Mouse (Mus musculus) liver, embryonic 11.5 days (tissue): ENCODE data around the gene Agap1. TPM values are rescaled to one million over a fixed set of nuclear protein-coding genes. Genes with fewer than 3 reads are reported as not detected.

ENCODE experiments used
- ATAC-seq: fragments of 200-750 bp; cut with Nextera tagmentation; replicated peaks from 2 replicates; pipeline ENCODE4 v1.8.0; 2017; ENCODE audit warnings: moderate number of reproducible peaks, mild to moderate bottlenecking, moderate TSS enrichment, moderate library complexity; ENCODE audit not compliant: low FRiP score
- DNase-seq: peaks from one replicate; pipeline ENCODE4 v3.0.0-alpha.2; 2017; ENCODE audit warnings: low spot score
- H3K27ac ChIP-seq: fragments of 300-500 bp; sonication (generic); 2 replicates; pipeline ENCODE4 v1.5.1; 2014; ENCODE audit warnings: mild to moderate bottlenecking, low read depth, low read length, control low read depth
- H3K27me3 ChIP-seq: fragments of 300-500 bp; sonication (generic); replicated peaks from 2 replicates; pipeline ENCODE4 v1.6.1; 2014; ENCODE audit warnings: low read length, mixed read lengths; ENCODE audit not compliant: control insufficient read depth, insufficient read depth
- H3K36me3 ChIP-seq: fragments of 300-500 bp; sonication (generic); 2 replicates; pipeline ENCODE4 v1.6.1; 2014; ENCODE audit warnings: mild to moderate bottlenecking, low read length, moderate library complexity, mixed read lengths; ENCODE audit not compliant: control insufficient read depth, insufficient read depth
- H3K4me1 ChIP-seq: fragments of 300-500 bp; sonication (generic); replicated peaks from 2 replicates; pipeline ENCODE4 v1.6.1; 2014; ENCODE audit warnings: low read length, mixed read lengths; ENCODE audit not compliant: control insufficient read depth, insufficient read depth
- H3K4me2 ChIP-seq: fragments of 300-500 bp; sonication (generic); 2 replicates; pipeline ENCODE4 v1.6.1; 2014; ENCODE audit warnings: mild to moderate bottlenecking, control low read depth, moderate library complexity
- H3K4me3 ChIP-seq: fragments of 300-500 bp; sonication (generic); 2 replicates; pipeline ENCODE4 v1.5.1; 2014; ENCODE audit warnings: low read depth, low read length, control low read depth
- H3K9ac ChIP-seq: fragments of 300-500 bp; sonication (generic); 2 replicates; pipeline ENCODE4 v1.6.1; 2014; ENCODE audit warnings: low read depth, low read length, control low read depth
- H3K9me3 ChIP-seq: fragments of 300-500 bp; sonication (generic); 2 replicates; pipeline ENCODE4 v1.6.1; 2016; ENCODE audit warnings: low read length, inconsistent platforms, mixed read lengths; ENCODE audit not compliant: control insufficient read depth
- WGBS: fragments of 180-500 bp; shearing (Covaris S2); extraction: QIAGEN DNeasy Blood & Tissue Kit; methylation state at CpG from one replicate; pipeline ENCODE4 v1.1.7; 2014; 5-methylcytosine and 5-hydroxymethylcytosine counted together
- polyA plus RNA-seq: library from polyadenylated mRNA; unstranded; fragments of >200 nt; fragmentation: Nextera tagmentation; extraction: Ambion mirVana; gene quantifications from 2 replicates; pipeline ENCODE4 v1.2.1, GENCODE M21; 2014

Gene Agap1
- polyA plus RNA-seq, 1 experiment from 2014 or later = 4.6 TPM

GRCm38 (mm10) chr1:89919206-89919605 is 464.6 kb downstream of the Agap1 start:
- peaks cover 59% of the 10 kb centered on the region for H3K27me3 ChIP-seq
- whole genome bisulfite sequencing = 86% methylated on average over 6 of the region's 6 CpGs
- DNase-seq = no peak

DNA sequence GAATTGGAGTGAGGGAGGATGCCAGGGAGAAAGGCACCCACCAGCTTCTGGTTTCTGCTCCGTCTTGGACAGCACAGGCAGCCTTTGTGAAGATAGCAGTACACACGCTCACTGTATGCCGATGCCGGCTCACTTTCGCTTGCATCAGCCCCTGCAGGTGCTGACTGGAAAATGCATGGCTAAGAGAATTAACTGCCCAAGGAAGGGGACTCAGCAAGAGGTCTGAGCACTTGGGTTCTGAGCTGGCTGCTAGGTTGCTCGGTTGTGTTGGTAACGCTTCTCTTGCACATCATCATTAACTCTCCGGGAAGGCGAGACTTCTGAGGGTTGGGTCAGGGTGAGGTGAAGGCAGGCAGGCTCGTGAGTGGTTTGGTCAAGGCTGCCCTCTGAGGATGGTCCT is 467.2 kb downstream of the Agap1 start:
- WGBS = 4% methylated on average over 10 of the region's 10 CpGs
- H3K4me2 ChIP-seq = peak overlapping the region; percentile 25; the same call in 1 of the 2 replicates

More at GRCm38 (mm10) chr1:89919206-89919605, 464.6 kb downstream of the Agap1 start:
- H3K9me3 ChIP-seq = no peaks in the 10 kb centered on the region
- no peak overlapping the region for H3K4me2 ChIP-seq
- H3K36me3 ChIP-seq = no peaks in the 10 kb centered on the region
- H3K4me1 ChIP-seq = no peaks in the 10 kb centered on the region; the same call in 1 of the 2 replicates
- no peak overlapping the region for H3K4me3 ChIP-seq
- H3K27ac ChIP-seq = no peak overlapping the region
- H3K9ac ChIP-seq = no peak overlapping the region
- no peak for ATAC-seq

DNA sequence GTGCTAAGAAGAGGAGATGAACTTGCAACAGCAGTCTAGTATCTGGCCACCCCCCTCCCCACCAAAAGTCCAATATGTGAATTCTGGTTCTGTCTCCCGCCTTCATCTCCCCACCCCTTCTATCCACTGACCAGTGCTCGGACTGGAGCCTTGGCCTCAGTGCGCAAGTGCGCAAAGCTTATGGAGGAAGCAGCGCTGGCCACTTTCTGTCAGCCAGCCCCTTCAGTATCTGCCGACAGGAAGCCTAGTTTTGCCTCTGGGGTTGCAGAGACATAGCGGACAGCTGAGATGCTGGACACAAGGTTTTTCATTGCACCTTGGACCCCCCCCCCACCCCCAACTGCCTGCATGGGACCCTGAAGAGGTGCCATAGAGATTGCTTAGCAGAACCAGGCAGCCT is 467.7 kb downstream of the Agap1 start:
- peak overlapping the region; percentile 57 for H3K4me2 ChIP-seq
- H3K27ac ChIP-seq = no peak overlapping the region
- ATAC-seq = no peak
- H3K9ac ChIP-seq = no peak overlapping the region
- no peak for DNase-seq
- under 1% methylated on average over 7 of the region's 7 CpGs for WGBS
- H3K4me1 ChIP-seq = peaks cover 3% of the 10 kb centered on the region; the same call in 1 of the 2 replicates
- no peaks in the 10 kb centered on the region for H3K9me3 ChIP-seq
- peaks cover 90% of the 10 kb centered on the region for H3K27me3 ChIP-seq
- H3K4me3 ChIP-seq = peak overlapping the region; percentile 29
- H3K36me3 ChIP-seq = no peaks in the 10 kb centered on the region

More for the DNA sequence above, 467.2 kb downstream of the Agap1 start:
- Histone ChIP-seq H3K9me3 (no peaks in the 10 kb centered on the region), H3K4me3 (no peak overlapping the region; the same call in 1 of the 2 replicates), H3K27ac (no peak overlapping the region), H3K9ac (no peak overlapping the region), H3K27me3 (peaks cover 85% of the 10 kb centered on the region), H3K4me1 (no peaks in the 10 kb centered on the region; the same call in 1 of the 2 replicates), H3K36me3 (no peaks in the 10 kb centered on the region)
- DNase-seq (no peak), ATAC-seq (no peak)

DNA sequence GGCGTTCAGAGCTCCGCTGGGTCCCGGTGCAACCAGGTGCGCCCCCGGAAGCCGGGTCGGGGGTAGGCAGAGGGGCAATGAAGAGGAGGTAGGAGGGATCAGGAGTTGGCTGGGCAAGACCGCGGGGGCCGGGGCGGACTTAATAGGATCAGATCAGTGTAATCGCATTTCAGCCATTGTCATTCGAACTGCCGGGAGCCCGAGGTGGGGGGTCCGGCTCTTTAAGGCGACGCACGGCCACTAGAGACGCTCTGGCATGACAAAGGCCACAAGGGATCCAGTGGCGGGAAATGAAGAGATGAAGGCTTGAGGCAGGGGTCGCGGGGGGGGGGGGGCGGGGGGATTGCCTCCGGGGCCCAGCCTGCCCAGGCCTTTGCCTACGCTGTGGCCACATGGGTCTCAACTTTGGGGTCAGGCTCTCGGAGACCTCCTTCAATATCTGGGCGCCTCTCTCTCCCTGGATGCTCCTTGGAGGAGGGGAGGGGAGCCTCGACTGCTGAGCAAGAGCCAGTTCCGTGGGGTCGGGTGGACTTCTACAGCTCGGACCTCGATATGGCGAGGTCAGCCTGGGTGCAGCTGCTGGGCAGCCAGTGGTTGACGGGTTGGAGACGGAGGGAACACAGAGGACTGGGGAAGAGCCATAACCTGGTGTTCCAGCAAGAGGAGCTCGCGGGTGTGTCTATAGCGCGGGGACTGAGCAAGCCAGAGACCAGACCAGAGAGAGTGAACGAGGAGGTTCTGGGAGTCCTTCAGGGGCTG is 468.5 kb downstream of the Agap1 start:
- Histone ChIP-seq H3K36me3 (no peaks in the 10 kb centered on the region), H3K9me3 (no peaks in the 10 kb centered on the region), H3K9ac (no peak overlapping the region), H3K27ac (no peak overlapping the region), H3K4me3 (peak overlapping the region; percentile 29), H3K4me1 (peaks cover 4% of the 10 kb centered on the region; the same call in 1 of the 2 replicates), H3K4me2 (peak overlapping the region; percentile 57), H3K27me3 (peaks cover 95% of the 10 kb centered on the region)
- no peak for DNase-seq
- 2% methylated on average over 37 of the region's 41 CpGs for WGBS
- no peak for ATAC-seq

GRCm38 (mm10) chr1:89923642-89924020 is 469.0 kb downstream of the Agap1 start:
- H3K27me3 ChIP-seq = peaks cover 96% of the 10 kb centered on the region
- H3K9ac ChIP-seq = no peak overlapping the region
- peaks cover 4% of the 10 kb centered on the region; the same call in 1 of the 2 replicates for H3K4me1 ChIP-seq
- WGBS = 14% methylated on average over 14 of the region's 14 CpGs
- DNase-seq (no peak), ATAC-seq (no peak)
- no peak overlapping the region for H3K4me3 ChIP-seq
- no peaks in the 10 kb centered on the region for H3K9me3 ChIP-seq
- H3K36me3 ChIP-seq = no peaks in the 10 kb centered on the region
- H3K4me2 ChIP-seq = peak overlapping the region; percentile 16; the same call in 1 of the 2 replicates
- no peak overlapping the region for H3K27ac ChIP-seq

- DNase-seq (no peak), ATAC-seq (no peak)
- H3K9me3 ChIP-seq = no peaks in the 10 kb centered on the region
- H3K4me3 ChIP-seq = no peak overlapping the region
- peaks cover 5% of the 10 kb centered on the region for H3K4me1 ChIP-seq
- H3K36me3 ChIP-seq = no peaks in the 10 kb centered on the region
- H3K27ac ChIP-seq = no peak overlapping the region
- 49% methylated on average over 12 of the region's 12 CpGs for WGBS
- H3K4me2 ChIP-seq = no peak overlapping the region
- H3K9ac ChIP-seq = no peak overlapping the region
- peaks cover 100% of the 10 kb centered on the region for H3K27me3 ChIP-seq
Measured at GRCm38 (mm10) chr1:89925501-89926190, 471.0 kb downstream of the Agap1 start.

DNA sequence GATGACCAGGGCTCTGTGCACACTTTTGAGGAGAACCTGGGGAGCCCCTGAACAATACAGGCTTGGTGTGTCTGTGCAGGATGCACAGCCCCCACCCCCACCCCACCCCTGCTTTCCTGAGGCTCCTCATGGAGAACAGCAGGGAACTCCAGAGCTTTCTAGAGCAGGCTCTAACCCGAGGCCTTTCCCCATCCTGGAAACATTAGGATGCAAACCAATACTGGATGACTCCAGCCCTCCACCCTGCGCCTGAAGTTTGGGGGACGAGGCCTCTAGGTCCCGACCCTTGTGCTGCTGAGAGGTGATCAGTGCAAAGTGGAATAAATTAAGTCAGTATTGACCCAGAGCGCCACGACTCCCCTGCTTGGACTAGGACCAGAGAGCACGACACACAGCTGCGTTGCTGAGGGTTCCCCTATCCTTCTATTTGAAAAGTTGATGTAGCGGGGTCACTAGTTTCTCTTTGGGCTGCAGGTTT is 472.0 kb downstream of the Agap1 start:
- peaks cover 12% of the 10 kb centered on the region for H3K4me1 ChIP-seq

GRCm38 (mm10) chr1:89927061-89927661 is 472.6 kb downstream of the Agap1 start:
- H3K36me3 ChIP-seq = no peaks in the 10 kb centered on the region
- peaks cover 100% of the 10 kb centered on the region for H3K27me3 ChIP-seq
- no peak overlapping the region for H3K9ac ChIP-seq
- 1% methylated on average over 36 of the region's 36 CpGs for WGBS
- H3K4me3 ChIP-seq = peak overlapping the region; percentile 40
- no peak for ATAC-seq
- no peak for DNase-seq
- peaks cover 12% of the 10 kb centered on the region for H3K4me1 ChIP-seq
- no peak overlapping the region for H3K27ac ChIP-seq
- peak overlapping the region; percentile 67 for H3K4me2 ChIP-seq
- no peaks in the 10 kb centered on the region for H3K9me3 ChIP-seq

More for the DNA sequence above, 472.0 kb downstream of the Agap1 start:
- no peak overlapping the region for H3K9ac ChIP-seq
- H3K4me3 ChIP-seq = peak overlapping the region; percentile 40
- H3K27ac ChIP-seq = no peak overlapping the region
- ATAC-seq = no peak
- H3K36me3 ChIP-seq = no peaks in the 10 kb centered on the region
- WGBS = 21% methylated on average over 9 of the region's 9 CpGs
- H3K9me3 ChIP-seq = no peaks in the 10 kb centered on the region
- peaks cover 100% of the 10 kb centered on the region for H3K27me3 ChIP-seq
- no peak for DNase-seq
- peak overlapping the region; percentile 67 for H3K4me2 ChIP-seq
